Mouse (Mus musculus) CH12.LX (cell line): ENCODE results near the gene Iqsec2. TPM values are rescaled to one million over a fixed set of nuclear protein-coding genes. Genes with fewer than 3 reads are reported as not detected.

Source experiments
- DNase-seq: peaks from one replicate; pipeline ENCODE4 v3.0.0-alpha.2; 2013; ENCODE audit errors: extremely low read depth
- H3K27ac ChIP-seq: 2 replicates; pipeline ENCODE4 v1.5.1; 2012; ENCODE audit warnings: low read depth, mild to moderate bottlenecking, control low read depth, moderate library complexity; ENCODE audit not compliant: insufficient read depth
- H3K27me3 ChIP-seq: replicated peaks from 2 replicates; pipeline ENCODE3; 2012; ENCODE audit warnings: inconsistent platforms
- H3K36me3 ChIP-seq, 2 experiments: replicated peaks in 1 of 2; 2 replicates each; pipeline versions ENCODE3 to v1.6.1; 2012; ENCODE audit warnings: inconsistent platforms in 1 of 2, low read length in 1 of 2, mild to moderate bottlenecking in 1 of 2, mixed read lengths in 1 of 2, moderate library complexity in 1 of 2; ENCODE audit not compliant: control insufficient read depth in 1 of 2, insufficient read depth in 1 of 2
- H3K4me1 ChIP-seq, 2 experiments: 2 replicates each; pipeline ENCODE4 v1.6.1; 2012; ENCODE audit warnings: inconsistent platforms in 1 of 2, moderate library complexity in 1 of 2; ENCODE audit not compliant: insufficient read depth in 2 of 2, control insufficient read depth in 1 of 2
- H3K4me2 ChIP-seq: 2 replicates; pipeline ENCODE4 v1.6.1; 2012; ENCODE audit warnings: low read depth, mild to moderate bottlenecking, control low read depth; ENCODE audit not compliant: poor library complexity, insufficient read depth, severe bottlenecking
- H3K4me3 ChIP-seq, 3 experiments: fragments of 150-350 bp in 1 of 3; sonication (generic) in 1 of 3; replicated peaks in 1 of 3; 2 replicates each; pipeline versions ENCODE3 to v1.5.1; 2011 to 2012; ENCODE audit warnings: low read depth in 2 of 3, low read length in 2 of 3, mild to moderate bottlenecking in 2 of 3, moderate library complexity in 2 of 3, control low read depth in 1 of 3, improper control_type of control experiment in 1 of 3, inconsistent platforms in 1 of 3, mixed read lengths in 1 of 3; ENCODE audit not compliant: poor library complexity in 1 of 3
- H3K79me2 ChIP-seq: replicated peaks from 2 replicates; pipeline ENCODE4 v1.6.1; 2012; ENCODE audit warnings: mild to moderate bottlenecking, moderate library complexity; ENCODE audit not compliant: control insufficient read depth, poor library complexity, insufficient read depth, severe bottlenecking; ENCODE audit errors: extremely low read depth
- H3K9ac ChIP-seq: 2 replicates; pipeline ENCODE4 v1.6.1; 2012; ENCODE audit warnings: low read depth, mild to moderate bottlenecking, control low read depth, moderate library complexity; ENCODE audit not compliant: insufficient read depth
- H3K9me3 ChIP-seq: replicated peaks from 2 replicates; pipeline ENCODE3; 2012; ENCODE audit warnings: low read length, inconsistent platforms, mixed read lengths
- CHD2 ChIP-seq: IDR thresholded peaks from 2 replicates; pipeline ENCODE4 v1.6.1; 2011; ENCODE audit warnings: low read length, improper control_type of control experiment
- E2F4 ChIP-seq: IDR thresholded peaks from 2 replicates; pipeline ENCODE4 v1.6.1; 2011; ENCODE audit warnings: low read depth, low read length, improper control_type of control experiment; ENCODE audit not compliant: insufficient replicate concordance
- ELF1 ChIP-seq: IDR thresholded peaks from 2 replicates; pipeline ENCODE4 v1.6.1; 2014; ENCODE audit warnings: low read depth, mild to moderate bottlenecking, inconsistent platforms, low read length, improper control_type of control experiment
- EP300 ChIP-seq: IDR thresholded peaks from 2 replicates; pipeline ENCODE4 v1.6.1; 2011; ENCODE audit warnings: low read length, improper control_type of control experiment
- IRF4 ChIP-seq: IDR thresholded peaks from 2 replicates; pipeline ENCODE4 v1.6.1; 2014; ENCODE audit warnings: low read depth, mild to moderate bottlenecking, inconsistent platforms, low read length, improper control_type of control experiment
- JUN ChIP-seq: IDR thresholded peaks from 2 replicates; pipeline ENCODE4 v1.6.1; 2011; ENCODE audit warnings: low read depth, mild to moderate bottlenecking, low read length, improper control_type of control experiment, moderate library complexity; ENCODE audit not compliant: insufficient read depth
- JUND ChIP-seq: conservative IDR thresholded peaks from 2 replicates; pipeline ENCODE4 v1.6.1; 2011; ENCODE audit warnings: low read depth, low read length, improper control_type of control experiment
- KAT2A ChIP-seq: IDR thresholded peaks from 2 replicates; pipeline ENCODE4 v1.6.1; 2012; ENCODE audit warnings: low read length, improper control_type of control experiment, inconsistent platforms; ENCODE audit not compliant: insufficient replicate concordance
- MAFK ChIP-seq: IDR thresholded peaks from 2 replicates; pipeline ENCODE4 v1.6.1; 2011; ENCODE audit warnings: low read length, improper control_type of control experiment; ENCODE audit not compliant: insufficient replicate concordance
- POLR2A ChIP-seq: IDR thresholded peaks from 2 replicates; pipeline ENCODE4 v1.6.1; 2011; ENCODE audit warnings: low read depth, mild to moderate bottlenecking, improper control_type of control experiment, low read length
- POLR2AphosphoS2 ChIP-seq: IDR thresholded peaks from 2 replicates; pipeline ENCODE4 v1.6.1; 2011; ENCODE audit warnings: low read depth, low read length, improper control_type of control experiment
- RCOR1 ChIP-seq: conservative IDR thresholded peaks from 2 replicates; pipeline ENCODE4 v1.6.1; 2012; ENCODE audit warnings: low read depth, mild to moderate bottlenecking, inconsistent platforms, low read length, improper control_type of control experiment
- TCF12 ChIP-seq: IDR thresholded peaks from 2 replicates; pipeline ENCODE4 v1.6.1; 2014; ENCODE audit warnings: low read depth, mild to moderate bottlenecking, inconsistent platforms, low read length, improper control_type of control experiment
- UBTF ChIP-seq: IDR thresholded peaks from 2 replicates; pipeline ENCODE4 v1.6.1; 2012; ENCODE audit warnings: low read depth, mild to moderate bottlenecking, inconsistent platforms, low read length, improper control_type of control experiment, moderate library complexity
- USF1 ChIP-seq: IDR thresholded peaks from 2 replicates; pipeline ENCODE4 v1.6.1; 2014; ENCODE audit warnings: low read depth, mild to moderate bottlenecking, inconsistent platforms, low read length, improper control_type of control experiment
- ZKSCAN1 ChIP-seq: IDR thresholded peaks from 2 replicates; pipeline ENCODE4 v1.6.1; 2012; ENCODE audit warnings: low read depth, inconsistent platforms, low read length, improper control_type of control experiment, borderline replicate concordance
- ZMIZ1 ChIP-seq: IDR thresholded peaks from 2 replicates; pipeline ENCODE4 v1.6.1; 2012; ENCODE audit warnings: low read depth, mild to moderate bottlenecking, inconsistent platforms, low read length, improper control_type of control experiment
- dilution Hi-C: fragments of 300-500 bp; cut with MboI; formaldehyde crosslinking; loops from 2 replicates; pipeline ENCODE4 v1.14.3; 2020; ENCODE audit warnings: low sequenced_read_pairs; ENCODE audit not compliant: extremely low pct_unique_long_range_greater_than_20kb, extremely low pct_ligation_motif_present
- in situ Hi-C: fragments of 300-500 bp; cut with MboI; formaldehyde crosslinking; loops from 3 replicates; pipeline ENCODE4 v1.14.3; 2019; ENCODE audit warnings: low sequenced_read_pairs, low pct_ligation_motif_present, low pct_unique_long_range_greater_than_20kb, mixed read lengths
- polyA plus RNA-seq: library from polyadenylated mRNA; unstranded; fragments of >175 nt; gene quantifications from 2 replicates; pipeline ENCODE4 v1.2.1, GENCODE M21; 2012; ENCODE audit warnings: low read depth; ENCODE audit not compliant: insufficient read length
- total RNA-seq, 2 experiments: library from RNA; depleted of rRNA; stranded (reverse); fragments of 300-350 nt in 1 of 2; fragments of >200 nt in 1 of 2; gene quantifications; 2 replicates each; pipeline ENCODE4 v1.2.3; 2012 to 2014

Iqsec2 gene
- total and polyA plus RNA-seq, 3 experiments: 0.71 to 4.2 (median 1.8) TPM

- peaks cover 4 to 17% of the 10 kb centered on the region in 2 experiments; a peak in 3 of 4 replicates for H3K4me1 ChIP-seq
- no peaks in the 10 kb centered on the region for H3K79me2 ChIP-seq
- H3K4me3 ChIP-seq: no peak overlapping the region
- peaks cover 4 to 13% of the 10 kb centered on the region in 2 experiments for H3K36me3 ChIP-seq
- in situ Hi-C loops: no loop called here
- H3K27ac ChIP-seq: no peak overlapping the region
- no peak overlapping the region for H3K4me2 ChIP-seq
- H3K9me3 ChIP-seq: no peaks in the 10 kb centered on the region
- dilution Hi-C loops: no loop called here
- TF ChIP-seq ELF1: no peak
- no peak for TF ChIP-seq IRF4
- TF ChIP-seq E2F4: no peak
- TF ChIP-seq UBTF: no peak
- TF ChIP-seq POLR2AphosphoS2: no peak
- TF ChIP-seq EP300: no peak
- no peak for TF ChIP-seq ZKSCAN1
- TF ChIP-seq KAT2A: no peak
- no peak for TF ChIP-seq POLR2A
- TF ChIP-seq RCOR1: no peak
- TF ChIP-seq CHD2: no peak
- TF ChIP-seq ZMIZ1: no peak
- no peak for TF ChIP-seq USF1
- TF ChIP-seq MAFK: no peak
- TF ChIP-seq JUN: no peak
- H3K9ac ChIP-seq: no peak overlapping the region
- no peak for DNase-seq
- no peaks in the 10 kb centered on the region for H3K27me3 ChIP-seq
Measured at GRCm38 (mm10) chrX:152205486-152205885, 61.4 kb downstream of the Iqsec2 start.

GRCm38 (mm10) chrX:152214703-152215102 lies 70.6 kb downstream of the Iqsec2 start:
- Histone ChIP-seq H3K79me2 (no peaks in the 10 kb centered on the region), H3K9me3 (no peaks in the 10 kb centered on the region), H3K27ac (no peak overlapping the region), H3K4me2 (no peak overlapping the region), H3K9ac (no peak overlapping the region), H3K27me3 (no peaks in the 10 kb centered on the region), H3K36me3 (peaks cover 0 to 11% of the 10 kb centered on the region in 2 experiments), H3K4me3 (no peak overlapping the region), H3K4me1 (peaks cover 2 to 17% of the 10 kb centered on the region in 2 experiments; a peak in 2 of 4 replicates)
- no peak for DNase-seq
- dilution Hi-C loops (no loop called here), in situ Hi-C loops (no loop called here)
- TF ChIP-seq JUND (no peak), TCF12 (no peak), JUN (no peak), EP300 (no peak), ELF1 (no peak)
